Mouse (Mus musculus): ENCODE data around the gene Ust. TPM values are rescaled to one million over a fixed set of nuclear protein-coding genes. Genes with fewer than 3 reads are reported as not detected.

The Ust gene
- polyA plus RNA-seq, 1 experiment from 2014 or later: 5.9 TPM

- ATAC-seq (ENCODE audit: insufficient number of reproducible peaks, low FRiP score, low TSS enrichment, low read depth) (no peak), DNase-seq (ENCODE audit: low spot score) (no peak)
- Histone ChIP-seq H3K9me3 (ENCODE audit: control insufficient read depth, low read length) (no peaks in the 10 kb centered on the region), H3K9ac (ENCODE audit: low read length) (no peak overlapping the region), H3K4me2 (ENCODE audit: low read depth, severe bottlenecking) (no peak overlapping the region), H3K36me3 (ENCODE audit: control insufficient read depth, insufficient read depth, low read length) (no peaks in the 10 kb centered on the region), H3K4me3 (ENCODE audit: low read depth, low read length) (no peak overlapping the region), H3K27me3 (ENCODE audit: control insufficient read depth, insufficient read depth, low read length) (no peaks in the 10 kb centered on the region), H3K27ac (replicated peaks; ENCODE audit: low read depth, low read length) (no peak overlapping the region), H3K4me1 (ENCODE audit: control insufficient read depth, insufficient read depth, low read length) (no peaks in the 10 kb centered on the region)
- 46% methylated on average over 2 of the region's 2 CpGs for WGBS
These were observed 321.0 kb downstream of the Ust start for GRCm38 (mm10) chr10:8197661-8198060.

- H3K27ac ChIP-seq (replicated peaks; ENCODE audit: low read depth, low read length): no peak overlapping the region
- no peak overlapping the region for H3K4me2 ChIP-seq (ENCODE audit: low read depth, severe bottlenecking)
- H3K9me3 ChIP-seq (ENCODE audit: control insufficient read depth, low read length): no peaks in the 10 kb centered on the region
- H3K4me1 ChIP-seq (ENCODE audit: control insufficient read depth, insufficient read depth, low read length): no peaks in the 10 kb centered on the region
- 7% methylated on average over 2 of the region's 2 CpGs for WGBS
- DNase-seq (ENCODE audit: low spot score) (peak; percentile 82), ATAC-seq (ENCODE audit: insufficient number of reproducible peaks, low FRiP score, low TSS enrichment, low read depth) (peak; percentile 72)
- H3K4me3 ChIP-seq (ENCODE audit: low read depth, low read length): no peak overlapping the region
- H3K36me3 ChIP-seq (ENCODE audit: control insufficient read depth, insufficient read depth, low read length): no peaks in the 10 kb centered on the region
- H3K9ac ChIP-seq (ENCODE audit: low read length): no peak overlapping the region
- H3K27me3 ChIP-seq (ENCODE audit: control insufficient read depth, insufficient read depth, low read length): no peaks in the 10 kb centered on the region
These were observed 322.3 kb downstream of the Ust start for GRCm38 (mm10) chr10:8196300-8196699.

GRCm38 (mm10) chr10:8195730-8196129 is 322.9 kb downstream of the Ust start:
- Histone ChIP-seq H3K27me3 (ENCODE audit: control insufficient read depth, insufficient read depth, low read length) (no peaks in the 10 kb centered on the region), H3K4me3 (ENCODE audit: low read depth, low read length) (no peak overlapping the region), H3K27ac (replicated peaks; ENCODE audit: low read depth, low read length) (no peak overlapping the region), H3K9ac (ENCODE audit: low read length) (no peak overlapping the region), H3K36me3 (ENCODE audit: control insufficient read depth, insufficient read depth, low read length) (no peaks in the 10 kb centered on the region), H3K4me2 (ENCODE audit: low read depth, severe bottlenecking) (no peak overlapping the region), H3K4me1 (ENCODE audit: control insufficient read depth, insufficient read depth, low read length) (no peaks in the 10 kb centered on the region), H3K9me3 (ENCODE audit: control insufficient read depth, low read length) (no peaks in the 10 kb centered on the region)
- 0 out of 2 replicates have a peak, but pooled peaks have one; percentile 31 for ATAC-seq (ENCODE audit: insufficient number of reproducible peaks, low FRiP score, low TSS enrichment, low read depth)
- WGBS: 71% methylated on average over 6 of the region's 6 CpGs
- no peak for DNase-seq (ENCODE audit: low spot score)

GRCm38 (mm10) chr10:8189331-8189981 is 329.2 kb downstream of the Ust start:
- Histone ChIP-seq H3K36me3 (ENCODE audit: control insufficient read depth, insufficient read depth, low read length) (no peaks in the 10 kb centered on the region), H3K9ac (ENCODE audit: low read length) (no peak overlapping the region), H3K4me2 (ENCODE audit: low read depth, severe bottlenecking) (no peak overlapping the region), H3K9me3 (ENCODE audit: control insufficient read depth, low read length) (no peaks in the 10 kb centered on the region), H3K27ac (replicated peaks; ENCODE audit: low read depth, low read length) (no peak overlapping the region), H3K4me1 (ENCODE audit: control insufficient read depth, insufficient read depth, low read length) (no peaks in the 10 kb centered on the region), H3K4me3 (ENCODE audit: low read depth, low read length) (no peak overlapping the region), H3K27me3 (ENCODE audit: control insufficient read depth, insufficient read depth, low read length) (no peaks in the 10 kb centered on the region)
- DNase-seq (ENCODE audit: low spot score) (no peak), ATAC-seq (ENCODE audit: insufficient number of reproducible peaks, low FRiP score, low TSS enrichment, low read depth) (no peak)
- 86% methylated on average over 5 of the region's 5 CpGs for WGBS

GRCm38 (mm10) chr10:8185586-8185985 is 333.0 kb downstream of the Ust start:
- DNase-seq (ENCODE audit: low spot score): no peak

GRCm38 (mm10) chr10:8184711-8185110 is 333.9 kb downstream of the Ust start:
- Histone ChIP-seq H3K9ac (ENCODE audit: low read length) (no peak overlapping the region), H3K36me3 (ENCODE audit: control insufficient read depth, insufficient read depth, low read length) (no peaks in the 10 kb centered on the region), H3K27me3 (ENCODE audit: control insufficient read depth, insufficient read depth, low read length) (no peaks in the 10 kb centered on the region), H3K9me3 (ENCODE audit: control insufficient read depth, low read length) (no peaks in the 10 kb centered on the region), H3K27ac (replicated peaks; ENCODE audit: low read depth, low read length) (no peak overlapping the region), H3K4me1 (ENCODE audit: control insufficient read depth, insufficient read depth, low read length) (no peaks in the 10 kb centered on the region), H3K4me3 (ENCODE audit: low read depth, low read length) (no peak overlapping the region), H3K4me2 (ENCODE audit: low read depth, severe bottlenecking) (no peak overlapping the region)
- WGBS: 71% methylated on average over 9 of the region's 9 CpGs
- no peak for ATAC-seq (ENCODE audit: insufficient number of reproducible peaks, low FRiP score, low TSS enrichment, low read depth)
- no peak for DNase-seq (ENCODE audit: low spot score)

More at GRCm38 (mm10) chr10:8185586-8185985, 333.0 kb downstream of the Ust start:
- Histone ChIP-seq H3K36me3 (ENCODE audit: control insufficient read depth, insufficient read depth, low read length) (no peaks in the 10 kb centered on the region), H3K4me2 (ENCODE audit: low read depth, severe bottlenecking) (no peak overlapping the region), H3K9ac (ENCODE audit: low read length) (no peak overlapping the region), H3K27ac (replicated peaks; ENCODE audit: low read depth, low read length) (no peak overlapping the region), H3K9me3 (ENCODE audit: control insufficient read depth, low read length) (no peaks in the 10 kb centered on the region), H3K4me1 (ENCODE audit: control insufficient read depth, insufficient read depth, low read length) (no peaks in the 10 kb centered on the region), H3K27me3 (ENCODE audit: control insufficient read depth, insufficient read depth, low read length) (no peaks in the 10 kb centered on the region), H3K4me3 (ENCODE audit: low read depth, low read length) (no peak overlapping the region)
- 63% methylated on average over 4 of the region's 4 CpGs for WGBS
- ATAC-seq (ENCODE audit: insufficient number of reproducible peaks, low FRiP score, low TSS enrichment, low read depth): no peak

- H3K9ac ChIP-seq (ENCODE audit: low read length): no peak overlapping the region
- H3K4me1 ChIP-seq (ENCODE audit: control insufficient read depth, insufficient read depth, low read length): no peaks in the 10 kb centered on the region
- no peaks in the 10 kb centered on the region for H3K36me3 ChIP-seq (ENCODE audit: control insufficient read depth, insufficient read depth, low read length)
- no peak overlapping the region for H3K4me2 ChIP-seq (ENCODE audit: low read depth, severe bottlenecking)
- no peak overlapping the region for H3K4me3 ChIP-seq (ENCODE audit: low read depth, low read length)
- WGBS: 62% methylated on average over 7 of the region's 7 CpGs
- H3K27ac ChIP-seq (replicated peaks; ENCODE audit: low read depth, low read length): no peak overlapping the region
- no peaks in the 10 kb centered on the region for H3K27me3 ChIP-seq (ENCODE audit: control insufficient read depth, insufficient read depth, low read length)
- H3K9me3 ChIP-seq (ENCODE audit: control insufficient read depth, low read length): no peaks in the 10 kb centered on the region
- DNase-seq (ENCODE audit: low spot score): no peak
- ATAC-seq (ENCODE audit: insufficient number of reproducible peaks, low FRiP score, low TSS enrichment, low read depth): no peak
These were observed 335.5 kb downstream of the Ust start for GRCm38 (mm10) chr10:8183171-8183570.

GRCm38 (mm10) chr10:8181596-8182185 is 336.9 kb downstream of the Ust start:
- 78% methylated on average over 4 of the region's 4 CpGs for WGBS
- Histone ChIP-seq H3K4me1 (ENCODE audit: control insufficient read depth, insufficient read depth, low read length) (no peaks in the 10 kb centered on the region), H3K4me2 (ENCODE audit: low read depth, severe bottlenecking) (no peak overlapping the region), H3K9me3 (ENCODE audit: control insufficient read depth, low read length) (no peaks in the 10 kb centered on the region), H3K4me3 (ENCODE audit: low read depth, low read length) (no peak overlapping the region), H3K36me3 (ENCODE audit: control insufficient read depth, insufficient read depth, low read length) (no peaks in the 10 kb centered on the region), H3K27ac (replicated peaks; ENCODE audit: low read depth, low read length) (no peak overlapping the region), H3K27me3 (ENCODE audit: control insufficient read depth, insufficient read depth, low read length) (no peaks in the 10 kb centered on the region), H3K9ac (ENCODE audit: low read length) (no peak overlapping the region)
- DNase-seq (ENCODE audit: low spot score): no peak
- no peak for ATAC-seq (ENCODE audit: insufficient number of reproducible peaks, low FRiP score, low TSS enrichment, low read depth)

Data from limb, embryonic 11.5 days (tissue).